Comparison of ENCODE assay signal across 8 mouse cellular contexts in genomic region chr12:54835608-54836570, GRCm38 (mm10). TPM values are rescaled to one million over a fixed set of nuclear protein-coding genes. Genes with fewer than 3 reads are reported as not detected.
A peak's percentile ranks its signal among the peaks of the same experiment; 100 is the strongest.
DNase-seq lines count a peak whose midpoint lies in the region; ATAC-seq and TF ChIP-seq lines count a peak whose summit lies in the region.

No protein-coding gene starts in this region.

- H3K36me3 ChIP-seq in hindbrain, postnatal 0 days (ENCODE audit: insufficient read depth, low read length), result no peaks in the 10 kb centered on the region
- H3K36me3 ChIP-seq in hindbrain, embryonic 12.5 days, result no peaks in the 10 kb centered on the region
- H3K36me3 ChIP-seq in ES-Bruce4 (ENCODE audit: control insufficient read depth, insufficient read depth, low read length, poor library complexity, severe bottlenecking), result no peaks in the 10 kb centered on the region
- H3K36me3 ChIP-seq in heart, adult 2 months (ENCODE audit: control insufficient read depth, insufficient read depth, low read length), result no peaks in the 10 kb centered on the region
- H3K36me3 ChIP-seq in liver, embryonic 12.5 days, result no peaks in the 10 kb centered on the region
- H3K36me3 ChIP-seq in forebrain, embryonic 14.5 days (ENCODE audit: control insufficient read depth, insufficient read depth, low read length), result no peaks in the 10 kb centered on the region

- TF ChIP-seq EP300 in ES-Bruce4 (IDR thresholded peaks at IDR 0.05; ENCODE audit: insufficient read depth, low read depth, low read length), result no peak
- no peak for TF ChIP-seq EP300 in heart, adult 2 months (IDR thresholded peaks at IDR 0.05; ENCODE audit: insufficient read depth, low read depth, low read length)

- peak; percentile 3 for DNase-seq in hindbrain, postnatal 0 days (ENCODE audit: low spot score)
- DNase-seq in heart, adult 2 months, result peak; percentile 28 to 43
- no peak for DNase-seq in right cerebral cortex, adult 18-20 months
- DNase-seq in forebrain, embryonic 14.5 days (ENCODE audit: low spot score), result no peak
- no peak for DNase-seq in spleen, adult 12 weeks (ENCODE audit: low spot score)

- 0 out of 2 replicates have a peak, but pooled peaks cover 6% of the 10 kb centered on the region for H3K4me1 ChIP-seq in hindbrain, postnatal 0 days (ENCODE audit: insufficient read depth, low read length)
- peaks cover 5% of the 10 kb centered on the region for H3K4me1 ChIP-seq in hindbrain, embryonic 12.5 days
- peaks cover 7% of the 10 kb centered on the region for H3K4me1 ChIP-seq in ES-Bruce4 (ENCODE audit: control insufficient read depth, insufficient read depth, low read length)
- H3K4me1 ChIP-seq in heart, adult 2 months (ENCODE audit: control insufficient read depth, insufficient read depth, low read length), result peaks cover 7% of the 10 kb centered on the region
- peaks cover 14% of the 10 kb centered on the region for H3K4me1 ChIP-seq in liver, embryonic 12.5 days
- 0 out of 2 replicates have a peak, but pooled peaks cover 4% of the 10 kb centered on the region for H3K4me1 ChIP-seq in forebrain, embryonic 14.5 days (ENCODE audit: control insufficient read depth, insufficient read depth, low read length)

- no peak for TF ChIP-seq CTCF in hindbrain, postnatal 0 days (IDR thresholded peaks at IDR 0.05; ENCODE audit: low read depth)
- TF ChIP-seq CTCF in ES-Bruce4 (IDR thresholded peaks at IDR 0.05; ENCODE audit: low read depth, low read length), result no peak
- TF ChIP-seq CTCF in heart, adult 2 months (IDR thresholded peaks at IDR 0.05), result no peak

- ATAC-seq in hindbrain, postnatal 0 days, result no peak
- ATAC-seq in hindbrain, embryonic 12.5 days (ENCODE audit: low FRiP score), result no peak
- ATAC-seq in liver, embryonic 12.5 days, result no peak
- no peak for ATAC-seq in forebrain, embryonic 14.5 days

- intact Hi-C loops in heart, adult 2 months (cut with DNase I), result loop anchor here (1.0 to 10.0 kb wide), 2 partner anchors 26 to 149 kb away; partner anchors contain the start of genes Cfl2 and Gm20403

- H3K9ac ChIP-seq in hindbrain, postnatal 0 days (replicated peaks; ENCODE audit: low read length), result no peak overlapping the region
- H3K9ac ChIP-seq in hindbrain, embryonic 12.5 days, result no peak overlapping the region
- peak overlapping the region; percentile 22 for H3K9ac ChIP-seq in ES-Bruce4 (ENCODE audit: low read depth, poor library complexity, severe bottlenecking)
- H3K9ac ChIP-seq in heart, adult 2 months (ENCODE audit: low read depth, low read length), result no peak overlapping the region
- H3K9ac ChIP-seq in liver, embryonic 12.5 days, result no peak overlapping the region
- no peak overlapping the region for H3K9ac ChIP-seq in forebrain, embryonic 14.5 days (ENCODE audit: low read length)

- no peaks in the 10 kb centered on the region for H3K27me3 ChIP-seq in hindbrain, postnatal 0 days (ENCODE audit: insufficient read depth, low read length)
- no peaks in the 10 kb centered on the region for H3K27me3 ChIP-seq in hindbrain, embryonic 12.5 days
- H3K27me3 ChIP-seq in ES-Bruce4 (ENCODE audit: control insufficient read depth, insufficient read depth, low read length, poor library complexity, severe bottlenecking), result no peaks in the 10 kb centered on the region
- no peaks in the 10 kb centered on the region for H3K27me3 ChIP-seq in heart, adult 2 months (ENCODE audit: control insufficient read depth, insufficient read depth, low read length)
- H3K27me3 ChIP-seq in liver, embryonic 12.5 days (replicated peaks), result no peaks in the 10 kb centered on the region
- no peaks in the 10 kb centered on the region for H3K27me3 ChIP-seq in forebrain, embryonic 14.5 days (replicated peaks; ENCODE audit: control insufficient read depth, insufficient read depth, low read length)

- TF ChIP-seq POLR2A in ES-Bruce4 (IDR thresholded peaks at IDR 0.05; ENCODE audit: insufficient read depth, low read length), result no peak
- no peak for TF ChIP-seq POLR2A in heart, adult 2 months (IDR thresholded peaks at IDR 0.05; ENCODE audit: insufficient read depth, low read depth, low read length)

- WGBS in hindbrain, postnatal 0 days, result 68% methylated on average over 18 of the region's 18 CpGs
- WGBS in hindbrain, embryonic 12.5 days, result 83% methylated on average over 17 of the region's 18 CpGs
- WGBS in heart, adult 2 months, result 42% methylated on average over 18 of the region's 18 CpGs
- WGBS in liver, embryonic 12.5 days (ENCODE audit: insufficient replicate concordance), result 73% methylated on average over 18 of the region's 18 CpGs
- WGBS in forebrain, embryonic 14.5 days, result 82% methylated on average over 18 of the region's 18 CpGs

- H3K4me2 ChIP-seq in hindbrain, postnatal 0 days (ENCODE audit: low read depth, low read length), result peak overlapping the region; percentile 50; the same call in 1 of the 2 replicates
- H3K4me2 ChIP-seq in hindbrain, embryonic 12.5 days (replicated peaks), result no peak overlapping the region
- peak overlapping the region; percentile 58 for H3K4me2 ChIP-seq in liver, embryonic 12.5 days
- H3K4me2 ChIP-seq in forebrain, embryonic 14.5 days (ENCODE audit: low read length), result no peak overlapping the region

- no peaks in the 10 kb centered on the region for H3K79me2 ChIP-seq in heart, adult 2 months (replicated peaks; ENCODE audit: control insufficient read depth, insufficient read depth, low read length)

- no peaks in the 10 kb centered on the region for H3K9me3 ChIP-seq in hindbrain, postnatal 0 days (ENCODE audit: low read length)
- no peaks in the 10 kb centered on the region for H3K9me3 ChIP-seq in hindbrain, embryonic 12.5 days (replicated peaks)
- peaks cover 10% of the 10 kb centered on the region; the same call in 1 of the 2 replicates for H3K9me3 ChIP-seq in ES-Bruce4 (replicated peaks; ENCODE audit: control insufficient read depth, insufficient read depth, low read length, poor library complexity, severe bottlenecking)
- H3K9me3 ChIP-seq in liver, embryonic 12.5 days (replicated peaks), result no peaks in the 10 kb centered on the region
- H3K9me3 ChIP-seq in forebrain, embryonic 14.5 days (replicated peaks; ENCODE audit: control insufficient read depth, low read length), result no peaks in the 10 kb centered on the region

- no peak overlapping the region; the same call in 1 of the 2 replicates for H3K27ac ChIP-seq in hindbrain, postnatal 0 days
- no peak overlapping the region for H3K27ac ChIP-seq in hindbrain, embryonic 12.5 days
- no peak overlapping the region; the same call in 1 of the 2 replicates for H3K27ac ChIP-seq in ES-Bruce4 (ENCODE audit: insufficient read depth, low read length)
- H3K27ac ChIP-seq in heart, adult 2 months, result peak overlapping the region; percentile 66
- H3K27ac ChIP-seq in liver, embryonic 12.5 days, result no peak overlapping the region; the same call in 1 of the 2 replicates
- H3K27ac ChIP-seq in forebrain, embryonic 14.5 days (ENCODE audit: low read depth, low read length), result no peak overlapping the region

- H3K4me3 ChIP-seq in hindbrain, postnatal 0 days (ENCODE audit: low read length), result no peak overlapping the region
- H3K4me3 ChIP-seq in hindbrain, embryonic 12.5 days, result no peak overlapping the region
- peak overlapping the region; percentile 20 for H3K4me3 ChIP-seq in ES-Bruce4 (ENCODE audit: low read depth, low read length)
- no peak overlapping the region for H3K4me3 ChIP-seq in heart, adult 2 months
- H3K4me3 ChIP-seq in liver, embryonic 12.5 days, result peak overlapping the region; percentile 44; the same call in 1 of the 2 replicates
- no peak overlapping the region for H3K4me3 ChIP-seq in forebrain, embryonic 14.5 days (ENCODE audit: low read depth, low read length)

RNA-seq across cellular contexts. Expression of gene Cfl2, which starts 26.8 kb away (rescaled TPM):
- total RNA-seq in hindbrain, postnatal 0 days (2014; rRNA removed), result 162 and 184 TPM in 2 replicates
- 255 and 262 TPM in 2 replicates for polyA plus RNA-seq in hindbrain, postnatal 0 days (2015; fragmentation: Nextera tagmentation; extraction: Ambion mirVana)
- 227 and 229 TPM in 2 replicates for polyA plus RNA-seq in hindbrain, embryonic 12.5 days (2016; fragmentation: Nextera tagmentation; extraction: Ambion mirVana)
- 75.2 and 77.5 TPM in 2 replicates for polyA plus RNA-seq in ES-Bruce4 (2011; ENCODE audit: insufficient read depth, insufficient read length, low read depth, missing spikeins)
- total RNA-seq in heart, adult 2 months (2021), result 100 to 1,000 TPM; 333 to 392 TPM
- polyA plus RNA-seq in heart, adult 2 months (2012; rRNA removed), result 156 and 340 TPM in 2 replicates
- polyA plus RNA-seq in liver, embryonic 12.5 days (2016; fragmentation: Nextera tagmentation; extraction: Ambion mirVana), result 46.1 and 47.7 TPM in 2 replicates
- polyA plus RNA-seq in forebrain, embryonic 14.5 days (2014; fragmentation: Nextera tagmentation; extraction: Ambion mirVana), result 375 and 380 TPM in 2 replicates

RNA-seq across cellular contexts. Expression of gene Snx6, which starts 40.4 kb away (rescaled TPM):
- 55.4 and 57.6 TPM in 2 replicates for total RNA-seq in hindbrain, postnatal 0 days (2014; rRNA removed)
- 141 and 150 TPM in 2 replicates for polyA plus RNA-seq in hindbrain, postnatal 0 days (2015; fragmentation: Nextera tagmentation; extraction: Ambion mirVana)
- 208 and 220 TPM in 2 replicates for polyA plus RNA-seq in hindbrain, embryonic 12.5 days (2016; fragmentation: Nextera tagmentation; extraction: Ambion mirVana)
- polyA plus RNA-seq in ES-Bruce4 (2011; ENCODE audit: insufficient read depth, insufficient read length, low read depth, missing spikeins), result 103 and 117 TPM in 2 replicates
- total RNA-seq in heart, adult 2 months (2021), result 10 to 100 TPM; 26.4 to 27.8 TPM
- polyA plus RNA-seq in heart, adult 2 months (2012; rRNA removed), result 12.3 and 15.8 TPM in 2 replicates
- polyA plus RNA-seq in liver, embryonic 12.5 days (2016; fragmentation: Nextera tagmentation; extraction: Ambion mirVana), result 63.6 and 64.8 TPM in 2 replicates
- polyA plus RNA-seq in forebrain, embryonic 14.5 days (2014; fragmentation: Nextera tagmentation; extraction: Ambion mirVana), result 187 and 194 TPM in 2 replicates

Comparison
In these comparisons a context has a peak if more than half of its experiments do, and no peak if none do; other contexts are left out.
1. H3K4me2 ChIP-seq: peak in hindbrain, postnatal 0 days (single experiment) and liver, embryonic 12.5 days (single experiment); none in hindbrain, embryonic 12.5 days (single experiment) and forebrain, embryonic 14.5 days (single experiment).
2. DNase-seq: peak in hindbrain, postnatal 0 days (single experiment) and heart, adult 2 months (2 of 2); none in right cerebral cortex, adult 18-20 months (single experiment), forebrain, embryonic 14.5 days (single experiment) and spleen, adult 12 weeks (single experiment).
3. H3K4me3 ChIP-seq: peak in ES-Bruce4 (single experiment) and liver, embryonic 12.5 days (single experiment); none in hindbrain, postnatal 0 days (single experiment), hindbrain, embryonic 12.5 days (single experiment), heart, adult 2 months (single experiment) and forebrain, embryonic 14.5 days (single experiment).